ENCODE assay signal across 10 mouse cellular contexts in genomic region chr6:35245086-35245485, GRCm38 (mm10).
DNase-seq lines count a peak whose midpoint lies in the region; ATAC-seq and TF ChIP-seq lines count a peak whose summit lies in the region.
"Had no signal": no experiment of that assay in that cellular context is flagged by ENCODE, and none has a peak within 500 bp of the region (broad histone marks: within the 10 kb centered on the region; RNA-seq: fewer than 3 reads in every experiment).

No protein-coding gene starts in this region.

- no peak overlapping the region for H3K4me3 ChIP-seq in lung, postnatal 0 days (ENCODE audit: low read depth, low read length)
- H3K4me3 ChIP-seq: limb, embryonic 13.5 days; myocyte had no signal

- TF ChIP-seq EP300 in lung, postnatal 0 days (IDR thresholded peaks at IDR 0.05) = no peak

- H3K9ac ChIP-seq in lung, postnatal 0 days (replicated peaks; ENCODE audit: low read depth) = no peak overlapping the region
- H3K9ac ChIP-seq: limb, embryonic 13.5 days had no signal

- H3K27me3 ChIP-seq in lung, postnatal 0 days (replicated peaks; ENCODE audit: insufficient read depth, low read length) = no peaks in the 10 kb centered on the region
- H3K27me3 ChIP-seq: limb, embryonic 13.5 days had no signal

- H3K27ac ChIP-seq in lung, postnatal 0 days (ENCODE audit: low read length) = no peak overlapping the region
- H3K27ac ChIP-seq: limb, embryonic 13.5 days had no signal

- TF ChIP-seq CTCF in lung, postnatal 0 days (IDR thresholded peaks at IDR 0.05) = peak; percentile 70

- H3K4me2 ChIP-seq in lung, postnatal 0 days (replicated peaks; ENCODE audit: low read depth, low read length) = no peak overlapping the region
- H3K4me2 ChIP-seq: limb, embryonic 13.5 days had no signal

- H3K4me1 ChIP-seq in lung, postnatal 0 days (ENCODE audit: insufficient read depth, low read depth, low read length) = no peaks in the 10 kb centered on the region
- H3K4me1 ChIP-seq: limb, embryonic 13.5 days had no signal

- H3K36me3 ChIP-seq in lung, postnatal 0 days (ENCODE audit: insufficient read depth, low read length) = peaks cover 33% of the 10 kb centered on the region; the same call in 1 of the 2 replicates

- DNase-seq in frontal cortex, postnatal 36 days (ENCODE audit: low spot score in 2 of 2) = no peak
- DNase-seq in lung, postnatal 0 days (ENCODE audit: low spot score) = peak; percentile 62
- no peak for DNase-seq in lung, postnatal 25 days (ENCODE audit: low spot score)
- peak; percentile 62 for DNase-seq in retina, postnatal 1 day
- no peak for DNase-seq in kidney, postnatal 4 days
- DNase-seq in layer of hippocampus, adult 8-10 months (ENCODE audit: low spot score in 2 of 2) = no peak

- ATAC-seq in frontal cortex, adult (ENCODE audit: low TSS enrichment) = 0 out of 2 replicates have a peak, but pooled peaks have one; percentile 47
- no peak for ATAC-seq in lung, postnatal 0 days
- peak; percentile 63 for ATAC-seq in activated CD4-positive, CD25-positive, alpha-beta regulatory T cell, adult 4 months

- H3K9me3 ChIP-seq in lung, postnatal 0 days (ENCODE audit: low read length) = no peaks in the 10 kb centered on the region
- H3K9me3 ChIP-seq: limb, embryonic 13.5 days had no signal

- 44% methylated on average over 5 of the region's 5 CpGs for WGBS in lung, postnatal 0 days

Comparison
In these comparisons a context has a peak if more than half of its experiments do, and no peak if none do; other contexts are left out.
1. DNase-seq: peak in lung, postnatal 0 days (single experiment) and retina, postnatal 1 day (single experiment); none in frontal cortex, postnatal 36 days (0 of 2), lung, postnatal 25 days (single experiment), kidney, postnatal 4 days (0 of 2) and layer of hippocampus, adult 8-10 months (0 of 2).